Mouse (Mus musculus) liver, embryonic 12.5 days (tissue): ENCODE data around the gene Gm4756. TPM values are rescaled to one million over a fixed set of nuclear protein-coding genes. Genes with fewer than 3 reads are reported as not detected.

Experiments
- ATAC-seq: fragments of 200-750 bp; cut with Nextera tagmentation; 2 replicates; pipeline ENCODE4 v1.8.0; 2017; ENCODE audit warnings: moderate number of reproducible peaks, mild to moderate bottlenecking, moderate library complexity
- H3K27ac ChIP-seq: fragments of 300-500 bp; sonication (generic); 2 replicates; pipeline ENCODE4 v1.5.1; 2016; ENCODE audit warnings: mild to moderate bottlenecking
- H3K27me3 ChIP-seq: fragments of 300-500 bp; sonication (generic); replicated peaks from 2 replicates; pipeline ENCODE4 v1.6.1; 2016; ENCODE audit warnings: mild to moderate bottlenecking, moderate library complexity
- H3K36me3 ChIP-seq: fragments of 300-500 bp; sonication (generic); 2 replicates; pipeline ENCODE4 v1.6.1; 2016; ENCODE audit warnings: mild to moderate bottlenecking, moderate library complexity
- H3K4me1 ChIP-seq: fragments of 300-500 bp; sonication (generic); 2 replicates; pipeline ENCODE4 v1.6.1; 2016
- H3K4me2 ChIP-seq: fragments of 300-500 bp; sonication (generic); 2 replicates; pipeline ENCODE4 v1.6.1; 2016; ENCODE audit warnings: mild to moderate bottlenecking, moderate library complexity
- H3K4me3 ChIP-seq: fragments of 300-500 bp; sonication (generic); 2 replicates; pipeline ENCODE4 v1.5.1; 2016; ENCODE audit warnings: mild to moderate bottlenecking, moderate library complexity
- H3K9ac ChIP-seq: fragments of 300-500 bp; sonication (generic); 2 replicates; pipeline ENCODE4 v1.6.1; 2016; ENCODE audit warnings: mild to moderate bottlenecking, moderate library complexity
- H3K9me3 ChIP-seq: fragments of 300-500 bp; sonication (generic); replicated peaks from 2 replicates; pipeline ENCODE4 v1.6.1; 2016; ENCODE audit warnings: mild to moderate bottlenecking, moderate library complexity
- WGBS: fragments of 180-500 bp; shearing (Covaris S2); methylation state at CpG from one replicate; pipeline ENCODE4 v1.1.7; 2016; ENCODE audit not compliant: insufficient replicate concordance; 5-methylcytosine and 5-hydroxymethylcytosine counted together
- polyA plus RNA-seq: library from polyadenylated mRNA; unstranded; fragments of >200 nt; fragmentation: Nextera tagmentation; extraction: Ambion mirVana; gene quantifications from 2 replicates; pipeline ENCODE4 v1.2.1, GENCODE M21; 2016

The Gm4756 gene
- polyA plus RNA-seq, 1 experiment from 2014 or later = not detected

DNA sequence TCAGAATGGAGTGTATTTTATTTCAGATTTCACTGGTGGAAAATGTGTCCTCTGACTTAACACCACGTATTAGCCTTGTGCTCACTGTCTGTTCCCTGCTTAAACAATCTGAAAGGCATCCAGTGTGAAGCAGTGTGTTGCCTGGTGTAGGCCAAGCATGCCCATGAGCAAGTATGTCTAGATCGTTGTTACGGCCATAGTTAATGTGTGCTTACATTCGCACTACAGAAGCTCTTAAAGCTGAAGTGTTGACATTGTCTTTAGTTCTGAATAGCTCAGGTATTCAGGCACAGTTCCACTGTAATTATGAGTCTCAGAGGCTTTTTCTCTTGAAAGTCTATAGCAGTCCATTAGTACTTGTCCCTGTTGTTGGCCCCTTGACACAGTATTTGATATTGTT lies 95.1 kb downstream of the Gm4756 start:
- Histone ChIP-seq H3K9me3 (no peaks in the 10 kb centered on the region), H3K4me3 (no peak overlapping the region), H3K27ac (no peak overlapping the region), H3K4me2 (no peak overlapping the region), H3K4me1 (no peaks in the 10 kb centered on the region), H3K36me3 (no peaks in the 10 kb centered on the region; the same call in 1 of the 2 replicates), H3K9ac (no peak overlapping the region), H3K27me3 (no peaks in the 10 kb centered on the region)
- WGBS = 80% methylated on average over 4 of the region's 4 CpGs
- no peak for ATAC-seq

DNA sequence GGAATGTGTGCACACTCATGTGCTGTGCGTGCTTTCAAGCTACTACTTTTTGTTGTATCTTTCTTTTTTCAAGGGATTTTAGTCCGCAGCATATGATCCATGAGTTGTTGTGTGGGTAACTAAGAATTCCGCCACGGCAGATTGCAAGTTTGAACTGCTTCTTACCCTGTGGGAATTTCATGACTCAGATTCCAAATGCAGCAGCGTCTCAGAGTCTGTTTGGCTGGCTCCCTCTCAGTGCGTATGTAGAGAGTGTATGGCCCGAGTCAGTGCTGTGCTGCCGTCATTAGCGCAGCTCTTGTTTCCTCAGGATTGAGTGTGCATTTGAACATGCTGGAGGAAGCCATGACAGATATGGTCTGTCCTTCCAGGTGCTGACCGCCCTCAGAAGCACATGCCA lies 110.9 kb downstream of the Gm4756 start:
- Histone ChIP-seq H3K36me3 (peaks cover 22% of the 10 kb centered on the region), H3K9me3 (no peaks in the 10 kb centered on the region), H3K4me2 (no peak overlapping the region), H3K4me1 (peaks cover 18% of the 10 kb centered on the region), H3K9ac (no peak overlapping the region), H3K27me3 (no peaks in the 10 kb centered on the region), H3K4me3 (no peak overlapping the region), H3K27ac (no peak overlapping the region)
- no peak for ATAC-seq
- WGBS = 83% methylated on average over 10 of the region's 10 CpGs

DNA sequence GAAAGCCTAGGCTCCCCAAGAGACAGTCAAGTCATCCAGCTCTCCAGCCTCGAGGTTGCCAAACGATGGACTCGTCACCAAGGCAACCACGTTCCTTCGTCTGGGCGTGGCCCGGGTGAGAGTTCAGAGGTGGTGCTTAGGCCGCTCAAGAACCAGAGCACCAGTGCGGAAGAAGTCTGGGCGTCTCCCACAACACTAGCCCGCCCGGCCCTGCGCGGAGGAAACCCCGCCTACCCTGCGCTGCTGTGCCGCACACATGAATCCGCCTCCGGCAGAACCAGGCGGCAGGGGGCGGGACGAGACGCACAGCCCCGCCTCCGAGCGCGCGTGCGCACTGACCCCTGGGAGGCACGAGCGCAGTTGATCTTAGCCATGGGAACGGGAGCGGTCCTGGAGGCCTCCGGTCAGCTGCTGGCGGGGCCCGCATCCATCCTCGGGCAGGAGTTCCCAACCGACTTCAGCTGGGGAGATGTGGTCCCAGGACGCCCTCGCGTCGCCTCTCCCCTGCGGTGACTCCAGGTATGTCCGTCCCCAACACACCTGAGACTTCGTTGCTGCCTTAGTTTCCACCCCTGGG lies 113.4 kb downstream of the Gm4756 start, which contains the start of gene Pcnx4:
Gene Pcnx4, plus strand, starts transcription at position 363 of the 577 bp plus-strand sequence.
- WGBS = under 1% methylated on average over 45 of the region's 45 CpGs
- Histone ChIP-seq H3K4me2 (peak within 1 kb of the TSS; percentile 81), H3K9ac (peak within 1 kb of the TSS; percentile 74), H3K36me3 (peaks cover 7% of the 10 kb centered on the region), H3K27me3 (no peaks in the 10 kb centered on the region), H3K9me3 (no peaks in the 10 kb centered on the region), H3K27ac (peak within 1 kb of the TSS; percentile 56; the same call in 1 of the 2 replicates), H3K4me3 (peak within 1 kb of the TSS; percentile 70), H3K4me1 (peaks cover 18% of the 10 kb centered on the region)
- peak; percentile 100 for ATAC-seq

DNA sequence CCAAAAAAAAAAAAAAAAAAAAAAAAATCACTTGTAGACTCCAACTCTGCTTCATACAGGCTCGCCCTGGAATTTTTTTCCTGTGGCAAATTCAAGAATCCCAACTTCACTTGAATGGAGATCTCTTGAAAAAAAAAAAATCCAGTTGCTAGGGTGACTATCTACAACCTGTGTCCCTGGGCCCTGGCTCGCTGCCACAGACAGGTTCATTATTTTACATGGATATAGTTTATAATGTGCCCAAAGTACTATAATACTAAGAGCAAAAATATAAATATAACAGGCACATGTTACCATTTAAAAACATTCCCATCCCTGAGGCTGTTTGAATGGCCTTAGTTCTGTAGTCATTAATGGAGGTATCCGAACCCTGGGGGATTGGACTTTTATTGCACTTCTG lies 113.9 kb downstream of the Gm4756 start:
- Histone ChIP-seq H3K4me3 (peak overlapping the region; percentile 70), H3K9ac (no peak overlapping the region), H3K9me3 (no peaks in the 10 kb centered on the region), H3K27ac (peak overlapping the region; percentile 56; the same call in 1 of the 2 replicates), H3K27me3 (no peaks in the 10 kb centered on the region), H3K4me1 (peaks cover 18% of the 10 kb centered on the region), H3K4me2 (peak overlapping the region; percentile 81), H3K36me3 (peaks cover 7% of the 10 kb centered on the region)
- ATAC-seq = no peak
- WGBS = 51% methylated on average over 3 of the region's 3 CpGs

DNA sequence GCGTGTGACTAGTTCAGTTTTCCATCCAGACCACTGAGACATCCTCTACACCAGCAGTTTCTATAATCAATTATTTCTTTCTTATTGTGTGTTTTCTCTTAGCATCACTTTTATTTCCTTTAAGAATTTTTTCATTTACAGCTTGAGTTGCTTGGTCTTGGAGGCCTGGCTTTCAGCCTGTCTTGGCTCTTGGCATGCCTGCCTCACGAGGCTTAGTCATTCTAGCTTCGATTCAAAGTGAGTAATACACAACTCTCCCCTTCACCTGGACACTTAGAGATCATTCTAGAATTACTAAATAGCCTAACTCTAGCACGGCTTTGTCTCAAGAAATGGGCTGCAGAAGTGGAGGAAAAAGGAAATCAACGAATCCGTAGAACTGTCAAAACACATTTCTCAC lies 115.5 kb downstream of the Gm4756 start:
- Histone ChIP-seq H3K27ac (no peak overlapping the region), H3K4me1 (peaks cover 18% of the 10 kb centered on the region), H3K27me3 (no peaks in the 10 kb centered on the region), H3K36me3 (peaks cover 3% of the 10 kb centered on the region; the same call in 1 of the 2 replicates), H3K9me3 (0 out of 2 replicates have a peak, but pooled peaks cover 2% of the 10 kb centered on the region), H3K4me3 (no peak overlapping the region), H3K4me2 (no peak overlapping the region), H3K9ac (no peak overlapping the region)
- 66% methylated on average over 6 of the region's 6 CpGs for WGBS
- ATAC-seq = no peak

DNA sequence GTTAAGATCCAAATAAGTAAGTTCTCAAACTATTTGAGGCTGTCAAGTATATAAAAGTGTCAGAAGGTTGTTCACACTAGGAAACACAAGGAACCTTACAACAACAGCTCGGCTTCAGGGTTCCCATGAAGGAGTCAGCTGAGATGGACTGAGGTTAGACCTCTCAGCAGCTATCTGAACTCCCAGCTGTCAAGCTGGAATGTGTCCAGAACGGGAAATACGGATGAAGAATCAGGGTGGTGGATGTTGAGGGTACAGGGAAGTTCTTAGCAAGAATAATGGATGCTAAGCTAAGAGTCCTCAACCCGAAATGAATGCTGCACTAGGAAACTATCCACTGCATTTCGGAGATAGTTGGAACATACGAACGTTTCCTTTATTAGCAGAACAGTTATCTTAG lies 117.2 kb downstream of the Gm4756 start:
- peaks cover 15% of the 10 kb centered on the region for H3K4me1 ChIP-seq
- H3K27me3 ChIP-seq = no peaks in the 10 kb centered on the region
- no peak overlapping the region for H3K4me2 ChIP-seq
- no peak overlapping the region for H3K27ac ChIP-seq
- H3K4me3 ChIP-seq = no peak overlapping the region
- no peak overlapping the region for H3K9ac ChIP-seq
- 65% methylated on average over 7 of the region's 7 CpGs for WGBS
- H3K9me3 ChIP-seq = 0 out of 2 replicates have a peak, but pooled peaks cover 2% of the 10 kb centered on the region
- H3K36me3 ChIP-seq = no peaks in the 10 kb centered on the region
- no peak for ATAC-seq

Other genes starting within 250 kb of the Gm4756 start
- 1.2 TPM in 2 replicates for gene Rtn1, start 240.6 kb downstream of the Gm4756 start, polyA plus RNA-seq
- 0.22 and 0.30 TPM in 2 replicates for gene Lrrc9, start 207.8 kb downstream of the Gm4756 start, polyA plus RNA-seq
- 4.0 and 4.2 TPM in 2 replicates for gene Pcnx4, start 113.3 kb downstream of the Gm4756 start, polyA plus RNA-seq
- gene Dhrs7, start 15.2 kb upstream of the Gm4756 start, polyA plus RNA-seq = 10.3 and 11.0 TPM in 2 replicates
- gene Ppm1a, start 107.8 kb upstream of the Gm4756 start, polyA plus RNA-seq = 47.3 and 52.6 TPM in 2 replicates